Mouse (Mus musculus) olfactory bulb, adult 2 months (tissue): Measurements from ENCODE around the gene Ss18l1.

ENCODE experiments used
- CTCF ChIP-seq: fragments of 200-500 bp; IDR thresholded peaks from 2 replicates; pipeline ENCODE4 v1.5.1; 2012; ENCODE audit warnings: low read depth, mild to moderate bottlenecking, low read length, moderate library complexity; ENCODE audit not compliant: insufficient read depth
- POLR2A ChIP-seq: fragments of 200-500 bp; IDR thresholded peaks from 2 replicates; pipeline ENCODE4 v1.6.1; 2012; ENCODE audit warnings: mild to moderate bottlenecking, low read depth, low read length, moderate library complexity; ENCODE audit not compliant: insufficient read depth

DNA sequence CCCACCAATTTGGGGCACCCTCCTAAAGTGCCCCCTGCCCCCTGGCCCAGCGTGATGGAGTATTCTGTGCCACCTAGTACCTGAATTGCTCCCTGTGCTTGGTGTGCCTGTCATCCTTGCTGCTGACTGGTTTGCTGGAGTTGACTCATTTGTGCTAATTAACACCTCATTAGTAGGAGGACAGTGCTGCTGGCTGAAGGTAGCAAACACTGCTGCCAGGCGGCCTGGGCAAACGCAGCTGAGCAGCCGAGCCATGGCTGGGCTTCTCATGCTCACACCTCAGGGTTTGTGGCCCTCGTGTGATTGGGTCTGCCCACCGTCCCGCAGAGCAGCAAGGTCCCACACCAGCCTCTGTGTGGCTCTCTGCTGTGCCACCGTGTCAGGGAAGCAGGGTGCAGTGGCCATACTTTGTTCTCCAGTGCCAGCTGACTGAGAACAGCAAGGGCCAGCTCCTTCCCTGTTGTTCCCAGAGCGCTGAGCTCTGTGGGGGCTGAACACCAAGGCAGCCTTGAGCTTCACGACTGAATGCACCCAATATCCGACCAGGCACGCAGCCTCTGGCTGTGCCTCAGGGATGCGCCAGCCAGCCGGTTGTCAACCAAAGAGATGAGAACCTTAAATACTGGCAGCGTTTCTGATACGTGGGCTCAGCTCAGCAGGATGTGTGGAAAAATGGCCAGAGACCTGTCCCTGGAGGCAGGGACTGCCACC is 43.8 kb downstream of the Ss18l1 start:
- TF ChIP-seq CTCF (no peak), POLR2A (no peak)
